Mouse (Mus musculus) spleen, adult 2 months (tissue): ENCODE results near the gene Tmf1.

Experiments used
- CTCF ChIP-seq: fragments of 200-500 bp; IDR thresholded peaks from 2 replicates; pipeline ENCODE4 v1.5.1; 2011; ENCODE audit warnings: mild to moderate bottlenecking, inconsistent platforms; ENCODE audit not compliant: insufficient read depth, insufficient read length, insufficient replicate concordance; ENCODE audit errors: extremely low read depth
- POLR2A ChIP-seq: fragments of 200-500 bp; IDR thresholded peaks from 2 replicates; pipeline ENCODE4 v1.6.1; 2011; ENCODE audit warnings: low read depth, low read length, inconsistent platforms

DNA sequence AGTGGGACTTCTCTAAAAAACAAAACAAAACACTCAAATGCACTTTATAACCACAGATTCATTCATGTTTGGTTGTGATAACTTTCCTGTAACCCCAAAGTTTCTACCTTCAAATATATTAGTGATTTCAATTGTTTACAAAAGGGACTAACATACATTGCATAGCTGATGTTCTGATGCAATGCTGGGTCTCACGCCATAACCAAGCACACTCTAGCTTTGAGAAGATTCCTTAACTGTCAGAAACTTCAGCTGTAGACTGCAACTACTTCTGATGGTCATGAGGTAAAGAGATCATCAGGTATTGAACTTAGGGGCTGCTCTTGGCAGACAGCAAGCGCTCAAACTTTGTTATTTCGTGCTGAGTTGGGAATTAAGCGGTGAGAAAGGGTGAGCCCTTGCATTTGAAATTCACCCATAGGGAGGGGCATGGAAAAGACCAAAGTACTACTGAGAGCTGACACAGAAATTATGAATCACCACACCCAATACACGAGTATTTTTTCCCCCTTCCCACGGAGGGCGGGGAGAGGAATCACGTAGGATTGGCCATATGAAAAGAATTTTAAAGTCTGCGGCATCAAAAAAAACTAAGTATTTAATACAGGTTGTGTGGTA, 25.4 kb upstream of the Tmf1 start:
- TF ChIP-seq CTCF (no peak), POLR2A (no peak)
